Mouse (Mus musculus) forebrain, embryonic 12.5 days (tissue): ENCODE results near the gene Dusp1. TPM values are rescaled to one million over a fixed set of nuclear protein-coding genes. Genes with fewer than 3 reads are reported as not detected.

Experiments used
- ATAC-seq: fragments of 200-750 bp; cut with Nextera tagmentation; 2 replicates; pipeline ENCODE4 v1.8.0; 2017; ENCODE audit warnings: moderate TSS enrichment; ENCODE audit not compliant: low FRiP score
- H3K27ac ChIP-seq: fragments of 300-500 bp; sonication (generic); 2 replicates; pipeline ENCODE4 v1.5.1; 2016; ENCODE audit warnings: mild to moderate bottlenecking
- H3K27me3 ChIP-seq: fragments of 300-500 bp; sonication (generic); 2 replicates; pipeline ENCODE4 v1.6.1; 2016; ENCODE audit warnings: mild to moderate bottlenecking
- H3K36me3 ChIP-seq: fragments of 300-500 bp; sonication (generic); replicated peaks from 2 replicates; pipeline ENCODE4 v1.6.1; 2016; ENCODE audit warnings: mild to moderate bottlenecking
- H3K4me1 ChIP-seq: fragments of 300-500 bp; sonication (generic); 2 replicates; pipeline ENCODE4 v1.6.1; 2016
- H3K4me2 ChIP-seq: fragments of 300-500 bp; sonication (generic); 2 replicates; pipeline ENCODE4 v1.6.1; 2016; ENCODE audit warnings: mild to moderate bottlenecking, moderate library complexity
- H3K4me3 ChIP-seq: fragments of 300-500 bp; sonication (generic); replicated peaks from 2 replicates; pipeline ENCODE4 v1.5.1; 2016; ENCODE audit warnings: mild to moderate bottlenecking
- H3K9ac ChIP-seq: fragments of 300-500 bp; sonication (generic); 2 replicates; pipeline ENCODE4 v1.6.1; 2016; ENCODE audit warnings: mild to moderate bottlenecking
- H3K9me3 ChIP-seq: fragments of 300-500 bp; sonication (generic); 2 replicates; pipeline ENCODE4 v1.6.1; 2016
- WGBS: fragments of 180-500 bp; shearing (Covaris S2); methylation state at CpG from one replicate; pipeline ENCODE4 v1.1.7; 2016; 5-methylcytosine and 5-hydroxymethylcytosine counted together
- polyA plus RNA-seq: library from polyadenylated mRNA; unstranded; fragments of >200 nt; fragmentation: Nextera tagmentation; extraction: Ambion mirVana; gene quantifications from 2 replicates; pipeline ENCODE4 v1.2.1, GENCODE M21; 2016

Gene Dusp1
- polyA plus RNA-seq, 1 experiment from 2014 or later: 39.8 TPM

DNA sequence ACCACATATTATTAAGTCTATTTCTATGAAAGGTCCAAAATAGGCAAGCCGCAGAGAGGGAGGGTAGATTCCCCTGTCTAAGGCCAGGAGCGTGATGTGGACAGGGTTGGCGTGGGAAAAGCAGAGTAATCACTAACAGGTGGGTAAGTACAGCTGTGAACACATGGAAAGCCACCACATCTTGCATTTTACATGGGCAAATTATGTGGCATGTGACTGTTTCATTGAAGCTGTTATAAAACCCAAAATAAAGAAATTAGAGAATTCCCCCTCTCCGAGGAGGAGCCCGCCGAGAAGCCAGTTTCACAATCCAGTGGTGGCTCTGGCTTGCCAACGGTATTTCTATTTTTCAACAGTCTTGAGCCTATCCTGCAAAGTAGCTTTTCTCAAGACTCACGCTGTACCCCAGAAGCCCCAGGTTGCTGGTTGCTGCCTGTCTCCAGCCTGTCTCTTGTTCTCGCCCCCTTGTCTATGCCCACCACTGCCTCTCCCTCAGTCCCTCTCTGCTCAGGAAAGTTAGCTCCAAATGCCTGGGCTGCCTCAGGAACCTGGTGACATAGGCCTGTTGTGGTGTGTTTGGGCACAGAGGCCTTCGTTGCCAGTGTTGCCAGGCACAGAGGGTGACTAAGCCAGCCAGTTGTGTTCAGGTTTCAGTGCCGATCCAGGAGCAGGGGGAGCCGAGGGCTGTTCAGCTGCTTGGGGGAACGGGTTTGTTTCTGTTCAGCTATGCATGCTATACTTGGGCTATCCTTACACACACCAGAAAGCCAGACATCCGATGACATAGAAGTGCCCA lies 77.1 kb downstream of the Dusp1 start:
- H3K36me3 ChIP-seq: no peaks in the 10 kb centered on the region
- no peaks in the 10 kb centered on the region for H3K9me3 ChIP-seq
- H3K27ac ChIP-seq: no peak overlapping the region
- H3K9ac ChIP-seq: no peak overlapping the region
- no peak overlapping the region for H3K4me3 ChIP-seq
- no peaks in the 10 kb centered on the region for H3K27me3 ChIP-seq
- H3K4me1 ChIP-seq: no peaks in the 10 kb centered on the region
- WGBS: 83% methylated on average over 14 of the region's 14 CpGs
- no peak overlapping the region for H3K4me2 ChIP-seq
- ATAC-seq: no peak

DNA sequence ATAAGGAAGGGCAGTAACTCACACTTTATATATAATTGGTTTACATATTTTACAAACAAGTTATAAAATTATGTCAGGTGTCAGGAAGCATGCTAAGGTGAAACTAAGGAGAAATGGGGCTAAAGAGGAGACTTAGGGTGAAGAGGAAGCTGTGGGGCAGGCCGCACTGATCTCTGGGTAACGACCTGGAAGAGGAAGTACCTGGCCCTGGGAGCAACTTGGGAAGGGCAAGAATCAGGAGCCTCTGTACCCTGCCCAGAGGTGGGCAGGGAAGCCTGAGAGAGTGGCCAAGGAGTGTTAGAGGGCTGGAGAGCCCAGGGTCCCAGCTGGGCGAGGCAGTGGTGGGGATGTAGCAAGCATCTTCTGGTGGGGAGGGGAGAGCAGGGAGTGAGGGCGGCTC lies 81.0 kb downstream of the Dusp1 start:
- Histone ChIP-seq H3K4me3 (no peak overlapping the region), H3K4me2 (no peak overlapping the region), H3K36me3 (no peaks in the 10 kb centered on the region), H3K27ac (no peak overlapping the region), H3K27me3 (no peaks in the 10 kb centered on the region), H3K9ac (no peak overlapping the region), H3K4me1 (no peaks in the 10 kb centered on the region), H3K9me3 (no peaks in the 10 kb centered on the region)
- ATAC-seq: no peak
- WGBS: 76% methylated on average over 4 of the region's 4 CpGs

- no peaks in the 10 kb centered on the region for H3K36me3 ChIP-seq
- no peaks in the 10 kb centered on the region for H3K4me1 ChIP-seq
- no peak for ATAC-seq
- H3K9me3 ChIP-seq: no peaks in the 10 kb centered on the region
- H3K27me3 ChIP-seq: 0 out of 2 replicates have a peak, but pooled peaks cover under 1% of the 10 kb centered on the region
- no peak overlapping the region for H3K27ac ChIP-seq
- no peak overlapping the region for H3K4me2 ChIP-seq
- H3K9ac ChIP-seq: no peak overlapping the region
- 88% methylated on average over 6 of the region's 6 CpGs for WGBS
- no peak overlapping the region for H3K4me3 ChIP-seq
Measured at GRCm38 (mm10) chr17:26479619-26480018, 82.3 kb downstream of the Dusp1 start.

GRCm38 (mm10) chr17:26478672-26479071 lies 83.3 kb downstream of the Dusp1 start:
- Histone ChIP-seq H3K9ac (no peak overlapping the region), H3K4me2 (no peak overlapping the region), H3K27me3 (peaks cover 4% of the 10 kb centered on the region; the same call in 1 of the 2 replicates), H3K4me3 (no peak overlapping the region), H3K9me3 (no peaks in the 10 kb centered on the region), H3K36me3 (no peaks in the 10 kb centered on the region), H3K4me1 (no peaks in the 10 kb centered on the region), H3K27ac (no peak overlapping the region)
- WGBS: 88% methylated on average over 4 of the region's 4 CpGs
- no peak for ATAC-seq

GRCm38 (mm10) chr17:26476871-26477270 lies 85.1 kb downstream of the Dusp1 start:
- Histone ChIP-seq H3K4me1 (no peaks in the 10 kb centered on the region), H3K9me3 (no peaks in the 10 kb centered on the region), H3K4me3 (no peak overlapping the region), H3K27ac (no peak overlapping the region), H3K4me2 (no peak overlapping the region), H3K27me3 (peaks cover 4% of the 10 kb centered on the region; the same call in 1 of the 2 replicates), H3K36me3 (no peaks in the 10 kb centered on the region), H3K9ac (no peak overlapping the region)
- WGBS: 68% methylated on average over 6 of the region's 6 CpGs
- ATAC-seq: no peak

- H3K4me2 ChIP-seq: no peak overlapping the region
- no peaks in the 10 kb centered on the region for H3K36me3 ChIP-seq
- peaks cover 3% of the 10 kb centered on the region; the same call in 1 of the 2 replicates for H3K4me1 ChIP-seq
- 87% methylated on average over 13 of the region's 13 CpGs for WGBS
- H3K9me3 ChIP-seq: no peaks in the 10 kb centered on the region
- H3K27ac ChIP-seq: no peak overlapping the region
- no peak for ATAC-seq
- H3K27me3 ChIP-seq: peaks cover 26% of the 10 kb centered on the region; the same call in 1 of the 2 replicates
- H3K9ac ChIP-seq: no peak overlapping the region
- H3K4me3 ChIP-seq: no peak overlapping the region
Measured at GRCm38 (mm10) chr17:26468102-26468894, 93.6 kb downstream of the Dusp1 start.

DNA sequence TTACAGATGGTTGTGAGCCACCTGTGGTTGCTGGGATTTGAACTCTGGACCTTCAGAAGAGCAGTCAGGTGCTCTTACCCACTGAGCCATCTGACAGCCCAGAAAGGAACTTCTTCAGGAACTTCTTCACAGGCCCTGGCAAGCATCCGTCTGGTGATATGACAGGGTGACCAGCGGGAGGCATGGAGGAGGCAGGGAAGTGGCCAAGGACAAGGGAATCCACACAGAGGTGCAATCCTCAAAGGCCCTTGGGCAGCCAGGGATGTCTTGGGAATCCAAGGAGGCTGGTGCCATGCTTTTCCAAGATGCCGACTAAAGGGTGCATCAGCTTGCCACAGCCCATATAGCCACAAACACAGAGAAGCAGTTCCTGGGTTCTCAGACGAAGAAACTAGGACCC lies 94.3 kb downstream of the Dusp1 start:
- no peak overlapping the region for H3K9ac ChIP-seq
- H3K4me2 ChIP-seq: no peak overlapping the region
- peaks cover 29% of the 10 kb centered on the region; the same call in 1 of the 2 replicates for H3K27me3 ChIP-seq
- no peaks in the 10 kb centered on the region for H3K9me3 ChIP-seq
- no peak for ATAC-seq
- H3K27ac ChIP-seq: no peak overlapping the region
- H3K4me3 ChIP-seq: no peak overlapping the region
- 84% methylated on average over 4 of the region's 4 CpGs for WGBS
- no peaks in the 10 kb centered on the region for H3K36me3 ChIP-seq
- H3K4me1 ChIP-seq: peaks cover 3% of the 10 kb centered on the region; the same call in 1 of the 2 replicates

GRCm38 (mm10) chr17:26466741-26467150 lies 95.2 kb downstream of the Dusp1 start:
- Histone ChIP-seq H3K4me2 (peak overlapping the region; percentile 39), H3K4me1 (peaks cover 3% of the 10 kb centered on the region; the same call in 1 of the 2 replicates), H3K27me3 (peaks cover 29% of the 10 kb centered on the region; the same call in 1 of the 2 replicates), H3K27ac (no peak overlapping the region), H3K9ac (no peak overlapping the region), H3K36me3 (no peaks in the 10 kb centered on the region), H3K9me3 (no peaks in the 10 kb centered on the region), H3K4me3 (no peak overlapping the region)
- ATAC-seq: peak; percentile 51
- WGBS: 8% methylated on average over 4 of the region's 4 CpGs

DNA sequence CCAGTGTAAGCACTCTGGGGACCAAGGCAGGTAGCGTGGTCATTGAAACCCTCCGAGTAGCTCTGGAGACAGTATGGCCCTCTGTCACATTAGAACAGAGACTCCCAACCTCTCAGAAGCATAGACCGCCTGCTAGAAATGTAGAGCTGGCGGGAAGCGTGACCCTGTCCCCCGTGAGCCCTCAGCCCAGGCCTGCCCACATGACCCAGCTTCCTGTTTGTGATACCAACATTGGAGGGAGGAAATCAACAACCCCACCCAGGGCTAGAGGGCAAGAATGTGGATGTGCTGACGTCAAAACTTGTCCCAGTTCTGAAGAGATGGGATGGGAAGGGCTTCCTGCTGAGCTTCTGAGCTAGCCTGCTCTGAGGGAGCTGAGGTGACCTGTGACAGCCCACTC lies 97.0 kb downstream of the Dusp1 start:
- H3K9ac ChIP-seq: no peak overlapping the region
- no peak overlapping the region for H3K27ac ChIP-seq
- no peaks in the 10 kb centered on the region for H3K36me3 ChIP-seq
- H3K4me1 ChIP-seq: peaks cover 3% of the 10 kb centered on the region; the same call in 1 of the 2 replicates
- peaks cover 29% of the 10 kb centered on the region; the same call in 1 of the 2 replicates for H3K27me3 ChIP-seq
- WGBS: 74% methylated on average over 7 of the region's 7 CpGs
- no peak overlapping the region for H3K4me2 ChIP-seq
- no peak for ATAC-seq
- H3K9me3 ChIP-seq: no peaks in the 10 kb centered on the region
- H3K4me3 ChIP-seq: no peak overlapping the region

GRCm38 (mm10) chr17:26464481-26464880 lies 97.4 kb downstream of the Dusp1 start:
- Histone ChIP-seq H3K9me3 (no peaks in the 10 kb centered on the region), H3K9ac (no peak overlapping the region), H3K4me3 (no peak overlapping the region), H3K36me3 (no peaks in the 10 kb centered on the region), H3K4me2 (no peak overlapping the region), H3K27me3 (peaks cover 29% of the 10 kb centered on the region; the same call in 1 of the 2 replicates), H3K27ac (no peak overlapping the region), H3K4me1 (peaks cover 3% of the 10 kb centered on the region; the same call in 1 of the 2 replicates)
- no peak for ATAC-seq
- WGBS: 81% methylated on average over 9 of the region's 9 CpGs

DNA sequence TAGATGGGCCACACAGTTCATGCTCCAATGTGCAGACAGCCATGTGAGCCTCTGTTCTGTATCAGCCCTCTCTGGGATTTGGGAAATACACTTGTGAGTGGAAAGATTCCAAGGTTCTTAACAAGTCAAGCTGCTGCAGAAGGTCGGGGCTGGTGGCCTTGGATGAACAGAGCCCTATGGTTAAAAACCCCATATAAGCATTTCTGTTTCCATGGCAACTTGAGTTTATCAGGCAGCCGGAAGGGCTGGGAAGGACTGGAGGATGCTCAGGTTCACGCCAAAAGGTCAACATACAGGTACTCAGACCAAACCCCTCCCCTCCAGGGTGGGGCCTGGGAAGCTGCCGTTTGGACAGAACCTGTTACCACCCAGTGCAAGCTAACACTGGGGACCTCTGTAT lies 97.9 kb downstream of the Dusp1 start:
- Histone ChIP-seq H3K4me2 (no peak overlapping the region), H3K4me1 (peaks cover 3% of the 10 kb centered on the region; the same call in 1 of the 2 replicates), H3K27me3 (peaks cover 29% of the 10 kb centered on the region; the same call in 1 of the 2 replicates), H3K27ac (no peak overlapping the region), H3K4me3 (no peak overlapping the region), H3K9ac (no peak overlapping the region), H3K9me3 (no peaks in the 10 kb centered on the region), H3K36me3 (no peaks in the 10 kb centered on the region)
- WGBS: 59% methylated on average over 4 of the region's 4 CpGs
- ATAC-seq: no peak

DNA sequence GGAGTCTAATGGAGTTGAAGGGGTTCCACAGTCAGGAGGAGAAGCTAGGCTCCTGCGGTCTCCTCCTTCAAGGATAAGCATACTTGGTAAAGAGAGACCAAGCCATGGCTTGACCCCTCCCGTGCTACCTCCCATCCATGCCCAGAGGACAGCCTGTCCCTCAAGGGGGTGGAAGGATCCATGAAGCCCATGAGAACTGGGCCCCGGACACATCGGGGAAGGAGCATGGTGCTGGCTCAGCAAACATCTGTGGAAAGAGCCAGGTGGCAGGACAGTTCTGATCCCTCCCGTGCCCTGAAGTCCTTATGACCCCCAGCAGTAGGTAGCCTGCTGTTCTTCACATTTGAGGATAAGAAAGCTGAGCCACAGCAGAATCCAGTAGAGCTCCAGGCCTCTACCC lies 98.5 kb downstream of the Dusp1 start:
- Histone ChIP-seq H3K27me3 (peaks cover 29% of the 10 kb centered on the region; the same call in 1 of the 2 replicates), H3K9me3 (no peaks in the 10 kb centered on the region), H3K4me2 (no peak overlapping the region), H3K4me3 (no peak overlapping the region), H3K27ac (no peak overlapping the region), H3K36me3 (no peaks in the 10 kb centered on the region), H3K4me1 (peaks cover 3% of the 10 kb centered on the region; the same call in 1 of the 2 replicates), H3K9ac (no peak overlapping the region)
- 89% methylated on average over 5 of the region's 5 CpGs for WGBS
- ATAC-seq: no peak
